Mouse (Mus musculus) embryonic facial prominence, embryonic 12.5 days (tissue): ENCODE results near the gene Slc39a3. TPM values are rescaled to one million over a fixed set of nuclear protein-coding genes. Genes with fewer than 3 reads are reported as not detected.

ENCODE experiments used
- ATAC-seq: fragments of 200-750 bp; cut with Nextera tagmentation; 2 replicates; pipeline ENCODE4 v1.8.0; 2017; ENCODE audit not compliant: insufficient number of reproducible peaks, insufficient read depth, low FRiP score, low TSS enrichment
- H3K27ac ChIP-seq: fragments of 300-500 bp; sonication (generic); 2 replicates; pipeline ENCODE4 v1.5.1; 2016; ENCODE audit warnings: mild to moderate bottlenecking
- H3K27me3 ChIP-seq: fragments of 300-500 bp; sonication (generic); 2 replicates; pipeline ENCODE4 v1.6.1; 2016; ENCODE audit warnings: mild to moderate bottlenecking, moderate library complexity
- H3K36me3 ChIP-seq: fragments of 300-500 bp; sonication (generic); 2 replicates; pipeline ENCODE4 v1.6.1; 2016; ENCODE audit warnings: mild to moderate bottlenecking
- H3K4me1 ChIP-seq: fragments of 300-500 bp; sonication (generic); 2 replicates; pipeline ENCODE4 v1.6.1; 2016
- H3K4me2 ChIP-seq: fragments of 300-500 bp; sonication (generic); replicated peaks from 2 replicates; pipeline ENCODE4 v1.6.1; 2016; ENCODE audit warnings: mild to moderate bottlenecking, moderate library complexity
- H3K4me3 ChIP-seq: fragments of 300-500 bp; sonication (generic); 2 replicates; pipeline ENCODE4 v1.5.1; 2016; ENCODE audit warnings: mild to moderate bottlenecking
- H3K9ac ChIP-seq: fragments of 300-500 bp; sonication (generic); 2 replicates; pipeline ENCODE4 v1.6.1; 2016; ENCODE audit warnings: mild to moderate bottlenecking, moderate library complexity
- H3K9me3 ChIP-seq: fragments of 300-500 bp; sonication (generic); 2 replicates; pipeline ENCODE4 v1.6.1; 2016; ENCODE audit warnings: mild to moderate bottlenecking, moderate library complexity
- WGBS: fragments of 180-500 bp; shearing (Covaris S2); methylation state at CpG from one replicate; pipeline ENCODE4 v1.1.7; 2016; 5-methylcytosine and 5-hydroxymethylcytosine counted together
- polyA plus RNA-seq: library from polyadenylated mRNA; unstranded; fragments of >200 nt; fragmentation: Nextera tagmentation; extraction: Ambion mirVana; gene quantifications from 2 replicates; pipeline ENCODE4 v1.2.1, GENCODE M21; 2016

Gene Slc39a3
- polyA plus RNA-seq, 1 experiment from 2014 or later, result 21.8 TPM

- Histone ChIP-seq H3K4me3 (no peak overlapping the region), H3K9me3 (no peaks in the 10 kb centered on the region), H3K9ac (no peak overlapping the region), H3K27ac (no peak overlapping the region), H3K36me3 (peaks cover 22% of the 10 kb centered on the region), H3K4me1 (no peaks in the 10 kb centered on the region), H3K4me2 (no peak overlapping the region), H3K27me3 (no peaks in the 10 kb centered on the region)
- no peak for ATAC-seq
- WGBS, result 73% methylated on average over 7 of the region's 7 CpGs
Measured at GRCm38 (mm10) chr10:81036251-81036650, 975 bp downstream of the Slc39a3 start.

GRCm38 (mm10) chr10:81033586-81033985, 3.6 kb downstream of the Slc39a3 start:
- ATAC-seq, result no peak
- Histone ChIP-seq H3K4me2 (no peak overlapping the region), H3K36me3 (peaks cover 34% of the 10 kb centered on the region), H3K27ac (no peak overlapping the region), H3K27me3 (no peaks in the 10 kb centered on the region), H3K9me3 (no peaks in the 10 kb centered on the region), H3K4me1 (no peaks in the 10 kb centered on the region), H3K9ac (no peak overlapping the region), H3K4me3 (no peak overlapping the region)
- WGBS, result 78% methylated on average over 10 of the region's 10 CpGs

- Histone ChIP-seq H3K4me2 (no peak overlapping the region), H3K4me3 (no peak overlapping the region), H3K27ac (no peak overlapping the region), H3K9me3 (no peaks in the 10 kb centered on the region), H3K9ac (no peak overlapping the region), H3K27me3 (peaks cover 16% of the 10 kb centered on the region), H3K4me1 (peaks cover 5% of the 10 kb centered on the region; the same call in 1 of the 2 replicates), H3K36me3 (peaks cover 34% of the 10 kb centered on the region)
- WGBS, result 72% methylated on average over 10 of the region's 10 CpGs
- ATAC-seq, result no peak
Measured at GRCm38 (mm10) chr10:81029031-81029430, 8.2 kb downstream of the Slc39a3 start.

GRCm38 (mm10) chr10:81028219-81028618, 9.0 kb downstream of the Slc39a3 start:
- Histone ChIP-seq H3K4me2 (no peak overlapping the region), H3K9ac (no peak overlapping the region), H3K36me3 (peaks cover 27% of the 10 kb centered on the region), H3K27me3 (peaks cover 23% of the 10 kb centered on the region), H3K9me3 (no peaks in the 10 kb centered on the region), H3K4me3 (no peak overlapping the region), H3K27ac (no peak overlapping the region), H3K4me1 (peaks cover 5% of the 10 kb centered on the region; the same call in 1 of the 2 replicates)
- ATAC-seq, result no peak

GRCm38 (mm10) chr10:81027331-81027730, 9.9 kb downstream of the Slc39a3 start:
- Histone ChIP-seq H3K4me3 (no peak overlapping the region), H3K4me1 (peaks cover 5% of the 10 kb centered on the region; the same call in 1 of the 2 replicates), H3K27me3 (peaks cover 29% of the 10 kb centered on the region), H3K36me3 (peaks cover 20% of the 10 kb centered on the region), H3K9me3 (no peaks in the 10 kb centered on the region), H3K27ac (no peak overlapping the region), H3K4me2 (no peak overlapping the region), H3K9ac (no peak overlapping the region)
- no peak for ATAC-seq
- 51% methylated on average over 4 of the region's 4 CpGs for WGBS

GRCm38 (mm10) chr10:81026857-81027256, 10.4 kb downstream of the Slc39a3 start:
- Histone ChIP-seq H3K27me3 (peaks cover 34% of the 10 kb centered on the region), H3K4me1 (peaks cover 5% of the 10 kb centered on the region; the same call in 1 of the 2 replicates), H3K9ac (no peak overlapping the region), H3K4me2 (no peak overlapping the region), H3K36me3 (peaks cover 17% of the 10 kb centered on the region), H3K4me3 (no peak overlapping the region), H3K27ac (no peak overlapping the region), H3K9me3 (no peaks in the 10 kb centered on the region)
- no peak for ATAC-seq
- 94% methylated on average over 5 of the region's 5 CpGs for WGBS

GRCm38 (mm10) chr10:81025639-81026275, 11.5 kb downstream of the Slc39a3 start, which contains the start of gene Diras1:
Gene Diras1, minus strand, starts transcription at chr10:81025662.
- Histone ChIP-seq H3K4me1 (peaks cover 5% of the 10 kb centered on the region; the same call in 1 of the 2 replicates), H3K9ac (peak within 1 kb of the TSS; percentile 37), H3K4me2 (peak within 1 kb of the TSS; percentile 56), H3K36me3 (peaks cover 6% of the 10 kb centered on the region; the same call in 1 of the 2 replicates), H3K27me3 (peaks cover 44% of the 10 kb centered on the region), H3K4me3 (peak within 1 kb of the TSS; percentile 30), H3K27ac (no peak within 1 kb of the TSS), H3K9me3 (no peaks in the 10 kb centered on the region)
- 49% methylated on average over 12 of the region's 12 CpGs for WGBS
- ATAC-seq, result no peak

GRCm38 (mm10) chr10:81025047-81025621, 12.1 kb downstream of the Slc39a3 start:
- Histone ChIP-seq H3K9ac (peak overlapping the region; percentile 37), H3K36me3 (0 out of 2 replicates have a peak, but pooled peaks cover under 1% of the 10 kb centered on the region), H3K4me3 (peak overlapping the region; percentile 30), H3K4me1 (peaks cover 5% of the 10 kb centered on the region; the same call in 1 of the 2 replicates), H3K9me3 (no peaks in the 10 kb centered on the region), H3K27ac (no peak overlapping the region), H3K27me3 (peaks cover 45% of the 10 kb centered on the region), H3K4me2 (peak overlapping the region; percentile 56)
- 0 out of 2 replicates have a peak, but pooled peaks have one; percentile 7 for ATAC-seq
- 2% methylated on average over 41 of the region's 43 CpGs for WGBS

GRCm38 (mm10) chr10:81024346-81024937, 12.8 kb downstream of the Slc39a3 start:
- H3K27me3 ChIP-seq, result peaks cover 45% of the 10 kb centered on the region
- H3K9me3 ChIP-seq, result no peaks in the 10 kb centered on the region
- ATAC-seq, result no peak
- no peak overlapping the region for H3K4me3 ChIP-seq
- H3K36me3 ChIP-seq, result no peaks in the 10 kb centered on the region
- H3K9ac ChIP-seq, result no peak overlapping the region
- H3K4me2 ChIP-seq, result peak overlapping the region; percentile 56; the same call in 1 of the 2 replicates
- H3K4me1 ChIP-seq, result peaks cover 5% of the 10 kb centered on the region; the same call in 1 of the 2 replicates
- no peak overlapping the region for H3K27ac ChIP-seq
- WGBS, result 78% methylated on average over 5 of the region's 5 CpGs

- H3K4me1 ChIP-seq, result peaks cover 5% of the 10 kb centered on the region; the same call in 1 of the 2 replicates
- H3K27ac ChIP-seq, result no peak overlapping the region
- H3K9ac ChIP-seq, result no peak overlapping the region
- ATAC-seq, result no peak
- no peaks in the 10 kb centered on the region for H3K36me3 ChIP-seq
- no peak overlapping the region for H3K4me3 ChIP-seq
- H3K4me2 ChIP-seq, result no peak overlapping the region
- H3K27me3 ChIP-seq, result peaks cover 45% of the 10 kb centered on the region
- WGBS, result 64% methylated on average over 8 of the region's 8 CpGs
- H3K9me3 ChIP-seq, result no peaks in the 10 kb centered on the region
Measured at GRCm38 (mm10) chr10:81022744-81023143, 14.5 kb downstream of the Slc39a3 start.

- no peak overlapping the region for H3K4me3 ChIP-seq
- H3K27ac ChIP-seq, result no peak overlapping the region
- H3K27me3 ChIP-seq, result peaks cover 45% of the 10 kb centered on the region
- 17% methylated on average over 26 of the region's 26 CpGs for WGBS
- no peaks in the 10 kb centered on the region for H3K36me3 ChIP-seq
- no peak overlapping the region for H3K9ac ChIP-seq
- H3K4me2 ChIP-seq, result peak overlapping the region; percentile 16
- ATAC-seq, result no peak
- H3K4me1 ChIP-seq, result peaks cover 5% of the 10 kb centered on the region; the same call in 1 of the 2 replicates
- H3K9me3 ChIP-seq, result no peaks in the 10 kb centered on the region
Measured at GRCm38 (mm10) chr10:81021547-81022110, 15.6 kb downstream of the Slc39a3 start.
